Mouse (Mus musculus) neural tube, embryonic 11.5 days (tissue): Measurements from ENCODE around the gene Spata31d1a. TPM values are rescaled to one million over a fixed set of nuclear protein-coding genes. Genes with fewer than 3 reads are reported as not detected.

Experiments used
- ATAC-seq: fragments of 200-750 bp; cut with Nextera tagmentation; 2 replicates; pipeline ENCODE4 v1.8.0; 2017; ENCODE audit warnings: moderate number of reproducible peaks, mild to moderate bottlenecking, moderate TSS enrichment, moderate library complexity; ENCODE audit not compliant: insufficient read depth, low FRiP score, low TSS enrichment
- DNase-seq: peaks from one replicate; pipeline ENCODE4 v3.0.0-alpha.2; 2015; ENCODE audit warnings: low spot score
- H3K27ac ChIP-seq: fragments of 300-500 bp; sonication (generic); 2 replicates; pipeline ENCODE4 v1.5.1; 2014; ENCODE audit warnings: low read depth, mild to moderate bottlenecking, low read length
- H3K27me3 ChIP-seq: fragments of 300-500 bp; sonication (generic); 2 replicates; pipeline ENCODE4 v1.6.1; 2014; ENCODE audit warnings: mild to moderate bottlenecking, low read length, mixed read lengths; ENCODE audit not compliant: control insufficient read depth, insufficient read depth
- H3K36me3 ChIP-seq: fragments of 300-500 bp; sonication (generic); 2 replicates; pipeline ENCODE4 v1.6.1; 2014; ENCODE audit warnings: mild to moderate bottlenecking, low read length, moderate library complexity, mixed read lengths; ENCODE audit not compliant: control insufficient read depth, insufficient read depth
- H3K4me1 ChIP-seq: fragments of 300-500 bp; sonication (generic); 2 replicates; pipeline ENCODE4 v1.6.1; 2014; ENCODE audit warnings: low read length, mixed read lengths; ENCODE audit not compliant: control insufficient read depth, insufficient read depth
- H3K4me2 ChIP-seq: fragments of 300-500 bp; sonication (generic); 2 replicates; pipeline ENCODE4 v1.6.1; 2014; ENCODE audit warnings: low read depth, mild to moderate bottlenecking, moderate library complexity
- H3K4me3 ChIP-seq: fragments of 300-500 bp; sonication (generic); 2 replicates; pipeline ENCODE4 v1.5.1; 2014; ENCODE audit warnings: low read depth, low read length
- H3K9ac ChIP-seq: fragments of 300-500 bp; sonication (generic); 2 replicates; pipeline ENCODE4 v1.6.1; 2014; ENCODE audit warnings: mild to moderate bottlenecking, low read length
- H3K9me3 ChIP-seq: fragments of 300-500 bp; sonication (generic); 2 replicates; pipeline ENCODE4 v1.6.1; 2016; ENCODE audit warnings: low read length; ENCODE audit not compliant: control insufficient read depth
- WGBS: fragments of 180-500 bp; shearing (Covaris S2); extraction: QIAGEN DNeasy Blood & Tissue Kit; methylation state at CpG from one replicate; pipeline ENCODE4 v1.1.7; 2014; 5-methylcytosine and 5-hydroxymethylcytosine counted together
- polyA plus RNA-seq: library from polyadenylated mRNA; unstranded; fragments of >200 nt; fragmentation: Nextera tagmentation; extraction: Ambion mirVana; gene quantifications from 2 replicates; pipeline ENCODE4 v1.2.1, GENCODE M21; 2014

Spata31d1a gene
- polyA plus RNA-seq, 1 experiment from 2014 or later, result not detected

- Histone ChIP-seq H3K27me3 (no peaks in the 10 kb centered on the region), H3K4me2 (no peak overlapping the region), H3K9ac (no peak overlapping the region), H3K36me3 (peaks cover 4% of the 10 kb centered on the region; the same call in 1 of the 2 replicates), H3K27ac (no peak overlapping the region), H3K9me3 (no peaks in the 10 kb centered on the region), H3K4me1 (peaks cover 11% of the 10 kb centered on the region), H3K4me3 (no peak overlapping the region)
- DNase-seq (no peak), ATAC-seq (no peak)
- 82% methylated on average over 11 of the region's 11 CpGs for WGBS
Observed at GRCm38 (mm10) chr13:59668501-59669093, 41.5 kb downstream of the Spata31d1a start.

- DNase-seq (no peak), ATAC-seq (no peak)
- WGBS, result 92% methylated on average over 5 of the region's 5 CpGs
- Histone ChIP-seq H3K27me3 (no peaks in the 10 kb centered on the region), H3K27ac (no peak overlapping the region), H3K4me1 (peaks cover 5% of the 10 kb centered on the region), H3K36me3 (peaks cover 4% of the 10 kb centered on the region), H3K9ac (no peak overlapping the region), H3K4me3 (no peak overlapping the region), H3K9me3 (no peaks in the 10 kb centered on the region), H3K4me2 (no peak overlapping the region)
Observed at GRCm38 (mm10) chr13:59667763-59668162, 42.4 kb downstream of the Spata31d1a start.

GRCm38 (mm10) chr13:59663939-59664712, 46.0 kb downstream of the Spata31d1a start:
- no peak for ATAC-seq
- H3K36me3 ChIP-seq, result peaks cover 10% of the 10 kb centered on the region
- 93% methylated on average over 19 of the region's 19 CpGs for WGBS

GRCm38 (mm10) chr13:59661966-59662365, 48.2 kb downstream of the Spata31d1a start:
- H3K4me2 ChIP-seq, result no peak overlapping the region
- no peak overlapping the region for H3K27ac ChIP-seq
- H3K4me1 ChIP-seq, result 0 out of 2 replicates have a peak, but pooled peaks cover 5% of the 10 kb centered on the region
- H3K9ac ChIP-seq, result no peak overlapping the region
- no peaks in the 10 kb centered on the region for H3K9me3 ChIP-seq
- ATAC-seq, result no peak
- H3K27me3 ChIP-seq, result no peaks in the 10 kb centered on the region
- DNase-seq, result no peak
- peaks cover 10% of the 10 kb centered on the region for H3K36me3 ChIP-seq
- 95% methylated on average over 12 of the region's 12 CpGs for WGBS
- H3K4me3 ChIP-seq, result no peak overlapping the region

More at GRCm38 (mm10) chr13:59663939-59664712, 46.0 kb downstream of the Spata31d1a start:
- Histone ChIP-seq H3K4me2 (no peak overlapping the region), H3K27me3 (no peaks in the 10 kb centered on the region), H3K4me3 (no peak overlapping the region), H3K9me3 (no peaks in the 10 kb centered on the region), H3K27ac (no peak overlapping the region), H3K4me1 (no peaks in the 10 kb centered on the region; the same call in 1 of the 2 replicates), H3K9ac (no peak overlapping the region)
- no peak for DNase-seq

- peaks cover 10% of the 10 kb centered on the region for H3K36me3 ChIP-seq
- H3K4me2 ChIP-seq, result no peak overlapping the region
- H3K9ac ChIP-seq, result no peak overlapping the region
- ATAC-seq, result no peak
- no peaks in the 10 kb centered on the region for H3K27me3 ChIP-seq
- no peak overlapping the region for H3K27ac ChIP-seq
- no peak for DNase-seq
- no peak overlapping the region for H3K4me3 ChIP-seq
- WGBS, result 94% methylated on average over 8 of the region's 8 CpGs
- H3K4me1 ChIP-seq, result 0 out of 2 replicates have a peak, but pooled peaks cover 10% of the 10 kb centered on the region
- no peaks in the 10 kb centered on the region for H3K9me3 ChIP-seq
Observed at GRCm38 (mm10) chr13:59661387-59661786, 48.7 kb downstream of the Spata31d1a start.

- ATAC-seq, result no peak
- Histone ChIP-seq H3K4me3 (no peak overlapping the region), H3K27ac (no peak overlapping the region), H3K9ac (no peak overlapping the region), H3K36me3 (peaks cover 10% of the 10 kb centered on the region), H3K27me3 (no peaks in the 10 kb centered on the region), H3K4me2 (no peak overlapping the region), H3K4me1 (0 out of 2 replicates have a peak, but pooled peaks cover 10% of the 10 kb centered on the region), H3K9me3 (no peaks in the 10 kb centered on the region)
- WGBS, result 97% methylated on average over 3 of the region's 3 CpGs
- DNase-seq, result no peak
Observed at GRCm38 (mm10) chr13:59660371-59660770, 49.8 kb downstream of the Spata31d1a start.

GRCm38 (mm10) chr13:59657781-59658180, 52.3 kb downstream of the Spata31d1a start:
- no peak for DNase-seq

GRCm38 (mm10) chr13:59656975-59657388, 53.1 kb downstream of the Spata31d1a start:
- DNase-seq (peak; percentile 52), ATAC-seq (peak; percentile 66)
- Histone ChIP-seq H3K4me3 (no peak overlapping the region), H3K4me1 (peaks cover 27% of the 10 kb centered on the region), H3K36me3 (peaks cover 4% of the 10 kb centered on the region; the same call in 1 of the 2 replicates), H3K4me2 (no peak overlapping the region), H3K9ac (peak overlapping the region; percentile 5; the same call in 1 of the 2 replicates), H3K27ac (peak overlapping the region; percentile 85), H3K9me3 (no peaks in the 10 kb centered on the region), H3K27me3 (no peaks in the 10 kb centered on the region)
- WGBS, result 35% methylated on average over 4 of the region's 4 CpGs

More at GRCm38 (mm10) chr13:59657781-59658180, 52.3 kb downstream of the Spata31d1a start:
- WGBS, result 84% methylated on average over 5 of the region's 5 CpGs
- no peak overlapping the region for H3K4me2 ChIP-seq
- no peak overlapping the region for H3K4me3 ChIP-seq
- peak overlapping the region; percentile 85 for H3K27ac ChIP-seq
- no peaks in the 10 kb centered on the region for H3K27me3 ChIP-seq
- no peak overlapping the region for H3K9ac ChIP-seq
- no peak for ATAC-seq
- peaks cover 9% of the 10 kb centered on the region for H3K36me3 ChIP-seq
- H3K9me3 ChIP-seq, result no peaks in the 10 kb centered on the region
- H3K4me1 ChIP-seq, result peaks cover 23% of the 10 kb centered on the region
